Mouse (Mus musculus) mouse embryonic stem cell (cell line): ENCODE results near the gene Tatdn2.

Experiments used
- in situ Hi-C, 2 experiments: fragments of 300-500 bp; cut with MboI; formaldehyde crosslinking; loops; 1 replicate in 1 of 2; 3 replicates in 1 of 2; pipeline ENCODE4 v1.14.3; 2019 to 2020; ENCODE audit warnings: low sequenced_read_pairs in 2 of 2, low pct_unique_long_range_greater_than_20kb in 1 of 2, mixed read lengths in 1 of 2; ENCODE audit not compliant: unreplicated experiment in 1 of 2

The Tatdn2 gene

DNA sequence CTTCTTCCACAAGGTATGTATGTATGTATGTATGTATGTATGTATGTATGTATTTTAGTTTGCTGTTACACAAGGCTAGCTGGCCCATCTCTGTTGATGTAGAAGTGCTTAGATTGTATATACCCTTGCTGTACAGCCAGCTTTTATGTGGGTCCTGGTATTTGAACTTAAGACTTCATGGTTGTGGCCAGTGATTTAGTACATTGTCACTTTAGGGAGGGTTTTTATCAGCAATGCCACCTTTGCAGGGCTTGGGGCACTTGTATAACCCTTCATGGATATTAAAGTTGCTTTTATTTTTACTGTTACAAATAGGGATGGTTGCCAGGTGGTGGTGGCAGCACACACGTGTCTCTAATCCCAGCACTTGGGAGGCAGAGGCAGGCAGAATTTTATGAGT, 1.6 kb upstream of the Tatdn2 start:
- in situ Hi-C loops: no loop called here

DNA sequence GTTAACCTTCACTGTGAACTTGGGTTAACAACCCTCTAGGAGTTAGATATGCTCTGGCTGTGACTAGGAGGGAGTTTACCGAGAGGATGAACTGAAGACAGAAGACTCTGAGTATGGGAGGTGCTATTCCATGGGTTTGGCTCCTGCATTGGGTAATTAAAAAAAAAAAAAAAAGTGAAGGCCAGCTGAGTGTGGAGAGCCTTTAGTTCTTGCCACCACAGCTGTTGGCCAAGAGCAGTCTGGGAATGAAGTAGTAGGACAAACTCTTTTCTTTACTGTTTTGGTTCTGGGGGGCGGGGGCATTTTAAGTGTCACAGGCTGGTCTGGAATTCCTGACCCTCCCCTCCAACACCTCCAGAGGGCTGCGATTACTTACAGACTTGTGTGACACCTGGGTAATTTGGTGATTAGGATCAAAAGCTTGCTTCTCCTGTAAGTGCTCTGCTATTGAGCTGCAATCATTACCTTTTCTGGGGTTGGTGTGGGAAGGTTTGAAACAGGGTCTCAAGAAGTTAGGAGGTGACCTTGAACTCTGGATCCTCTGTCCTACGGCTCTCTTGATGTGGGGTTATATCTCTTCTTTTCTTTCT, 989 bp upstream of the Tatdn2 start:
- in situ Hi-C loops: no loop called here

DNA sequence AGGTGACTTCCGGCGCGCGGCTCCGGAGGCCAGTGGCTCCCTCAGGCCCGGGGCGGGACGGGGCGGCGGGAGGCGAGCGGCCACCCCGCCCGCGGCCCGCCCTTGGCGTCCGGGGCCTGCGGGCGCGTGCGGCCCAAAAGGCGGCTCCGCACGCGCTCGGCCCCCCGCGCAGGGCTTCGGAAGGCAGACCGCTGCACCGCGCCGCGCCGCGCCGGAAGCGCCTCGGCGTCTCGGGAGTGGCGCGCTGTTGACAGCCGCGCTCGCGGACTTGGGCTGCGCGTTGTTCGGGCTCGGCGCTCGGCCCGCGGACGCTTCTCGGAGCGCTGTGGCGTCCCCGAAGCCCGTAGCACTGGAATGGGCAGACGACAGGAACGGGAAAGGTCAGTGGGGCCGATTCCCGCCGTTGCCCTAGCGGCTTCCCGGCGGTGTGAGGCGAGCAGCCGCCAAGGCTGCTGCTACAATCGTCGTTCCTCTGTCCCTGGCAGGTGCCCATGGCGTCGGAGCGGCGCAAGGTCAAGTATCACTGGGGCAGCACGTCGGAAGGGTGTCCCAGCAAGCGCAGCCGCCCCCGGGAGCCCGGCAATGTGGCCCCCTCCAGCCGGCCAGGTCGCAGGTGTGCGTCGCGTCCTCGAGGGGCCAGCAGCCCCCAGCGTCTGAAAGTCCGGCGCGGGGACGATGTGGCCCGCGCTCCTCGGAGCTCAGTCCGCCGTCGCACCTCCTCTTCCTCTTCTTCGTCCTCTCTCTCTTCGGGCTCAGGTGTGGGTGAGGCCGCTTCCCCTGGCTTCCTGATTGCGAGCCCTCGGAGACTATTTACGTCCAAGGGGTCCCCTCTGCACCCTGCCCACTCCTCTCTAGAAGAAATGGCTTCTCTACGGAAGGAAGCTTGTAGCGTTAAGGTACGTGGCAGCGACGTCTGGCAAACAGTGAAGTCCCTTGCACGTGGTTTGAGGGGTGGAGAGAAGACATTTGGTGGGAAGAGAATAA, 664 bp downstream of the Tatdn2 start:
- in situ Hi-C loops: no loop called here

DNA sequence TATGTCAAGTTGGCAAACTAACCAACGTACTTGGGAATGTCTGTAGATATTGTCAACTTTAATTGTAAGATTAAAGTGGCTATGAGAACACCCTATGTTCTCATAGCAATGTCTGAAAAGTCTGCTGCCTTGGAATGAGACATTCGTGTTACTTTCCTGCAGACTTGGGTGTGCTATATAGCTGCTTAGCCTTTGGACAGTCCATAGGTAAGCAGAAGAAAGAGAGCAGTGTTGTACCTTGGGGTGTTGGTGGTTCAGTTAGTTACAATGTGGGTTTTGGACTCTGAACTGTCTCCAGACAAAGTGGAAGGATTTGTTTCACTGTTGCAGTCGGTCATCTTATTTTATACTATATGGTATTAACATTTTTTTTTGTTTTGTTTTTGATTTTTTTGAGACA, 15.9 kb downstream of the Tatdn2 start:
- in situ Hi-C loops: loop anchor here in 1 of 2 experiments (25.0 kb wide), 1 partner anchor 575 kb away; no protein-coding TSS in a partner anchor

DNA sequence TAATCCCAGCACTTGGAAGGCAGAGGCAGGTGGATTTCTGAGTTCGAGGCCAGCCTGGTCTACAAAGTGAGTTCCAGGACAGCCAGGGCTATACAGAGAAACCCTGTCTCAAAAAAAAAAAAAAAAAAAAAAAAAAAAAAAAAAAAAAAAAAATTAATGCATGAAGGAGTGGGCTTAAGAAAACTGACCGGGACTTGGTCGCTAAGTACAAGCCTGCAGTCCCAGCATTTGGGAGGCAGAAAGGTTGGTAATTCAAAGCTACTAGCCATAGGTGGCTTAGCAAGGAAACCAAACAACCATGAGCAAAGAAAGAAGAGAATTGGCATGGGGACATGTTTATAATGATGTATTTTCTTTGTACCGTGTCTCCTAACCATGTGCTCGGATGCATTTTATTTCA, 16.5 kb downstream of the Tatdn2 start:
- in situ Hi-C loops: loop anchor here in 1 of 2 experiments (25.0 kb wide), 1 partner anchor 576 kb away; no protein-coding TSS in a partner anchor

DNA sequence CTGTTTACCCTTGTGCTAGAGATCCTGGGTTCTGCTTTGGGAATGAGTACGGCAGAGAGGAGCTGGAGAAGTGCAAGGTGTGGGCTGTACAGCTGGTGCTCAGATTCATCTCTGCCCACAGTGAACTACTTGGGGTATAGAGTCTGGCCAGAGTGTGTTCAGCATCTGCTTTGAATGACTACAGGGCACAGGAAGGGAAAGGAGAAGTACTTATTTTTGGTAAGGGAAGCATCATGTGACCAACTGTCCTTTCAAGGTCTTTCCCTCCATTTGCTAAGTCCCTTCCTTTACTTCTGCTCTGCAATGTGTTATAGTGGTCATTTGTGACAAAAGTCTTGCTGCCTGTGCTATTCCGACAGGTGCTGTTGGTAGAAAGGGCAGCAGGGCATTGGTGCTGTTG, 17.4 kb downstream of the Tatdn2 start:
- in situ Hi-C loops: loop anchor here in 1 of 2 experiments (25.0 kb wide), 1 partner anchor 577 kb away; no protein-coding TSS in a partner anchor

DNA sequence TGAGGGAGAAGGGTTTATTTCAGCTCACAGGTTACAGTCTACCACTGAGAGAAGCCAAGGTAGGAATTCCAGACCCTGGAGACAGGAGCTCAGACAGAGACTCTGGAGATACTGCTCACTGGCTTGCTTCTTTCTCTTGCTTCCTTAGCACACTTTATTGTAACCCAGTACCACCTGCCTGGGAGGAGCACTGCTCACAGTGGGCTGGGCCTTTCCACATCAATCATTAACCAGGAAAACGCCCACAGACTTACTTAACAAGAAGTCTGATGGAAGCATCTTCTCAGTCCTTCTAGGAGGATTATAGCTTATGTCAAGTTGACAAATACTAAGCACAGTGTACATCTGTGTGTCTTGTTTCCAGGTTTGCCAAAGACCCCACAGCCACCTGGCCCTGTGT, 17.9 kb downstream of the Tatdn2 start:
- in situ Hi-C loops: loop anchor here in 1 of 2 experiments (25.0 kb wide), 1 partner anchor 577 kb away; no protein-coding TSS in a partner anchor

DNA sequence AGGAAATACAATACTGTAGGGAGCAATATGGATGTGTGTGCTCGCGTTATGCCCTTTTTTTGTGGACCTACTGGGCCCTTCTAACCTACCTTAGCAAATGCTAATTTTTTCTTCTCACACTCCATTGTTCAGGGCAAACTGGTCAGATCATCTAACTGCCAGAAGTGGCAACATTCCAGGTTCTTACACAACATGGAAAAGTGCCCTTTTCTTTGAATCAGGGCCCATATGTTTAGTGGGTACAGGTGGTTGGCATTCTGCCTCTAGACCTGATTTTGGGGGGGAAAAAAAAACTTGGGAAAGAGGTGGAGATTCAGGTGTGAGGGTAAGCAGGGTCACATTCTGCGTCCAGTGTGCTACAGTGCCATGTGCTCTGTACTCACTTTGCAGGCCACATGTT, 20.7 kb downstream of the Tatdn2 start:
- in situ Hi-C loops: loop anchor here in 1 of 2 experiments (25.0 kb wide), 1 partner anchor 580 kb away; no protein-coding TSS in a partner anchor

DNA sequence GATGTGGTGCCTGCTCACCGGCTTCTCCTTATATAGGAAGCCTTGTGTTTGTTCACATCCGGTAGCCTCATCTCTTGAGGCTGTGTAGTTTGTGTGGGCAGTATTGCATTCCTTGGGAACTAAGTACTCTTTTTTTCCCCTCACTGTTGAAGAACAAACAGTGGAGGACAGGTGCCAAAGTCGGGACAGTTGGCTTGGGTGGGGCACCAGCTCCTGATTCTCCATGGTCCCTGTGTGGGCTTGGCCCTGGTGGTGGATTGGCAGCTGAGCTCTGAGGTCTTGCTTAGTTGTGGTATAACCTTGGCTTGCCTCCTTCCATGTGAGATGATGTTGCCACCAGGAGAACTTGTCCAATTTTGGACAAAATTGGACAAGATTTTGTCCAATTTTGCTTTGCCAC, 23.0 kb downstream of the Tatdn2 start, which contains the start of gene Ghrl:
Ghrl (minus strand) TSS at position 3 of the 400 bp plus-strand sequence.
- in situ Hi-C loops: loop anchor here in 1 of 2 experiments (25.0 kb wide), 1 partner anchor 583 kb away; no protein-coding TSS in a partner anchor

DNA sequence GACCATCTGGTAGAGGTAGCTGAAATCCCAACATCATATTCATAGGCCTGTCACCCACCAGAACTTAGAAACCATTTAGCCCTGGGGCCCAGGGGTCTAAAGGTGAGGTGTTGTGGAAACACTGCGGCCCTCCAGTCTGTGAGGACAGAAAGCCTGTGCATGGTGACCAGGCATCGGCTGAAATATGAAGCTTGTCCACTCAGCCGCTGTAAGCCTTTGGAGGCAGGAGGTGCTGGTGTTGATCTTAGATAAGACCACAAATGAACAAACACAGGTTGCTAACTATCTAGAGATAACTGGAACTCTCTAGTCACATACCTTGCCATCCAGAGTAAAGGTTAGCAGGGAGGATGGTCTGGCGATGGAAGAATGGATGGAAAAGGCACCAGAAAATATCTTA, 24.2 kb downstream of the Tatdn2 start:
- in situ Hi-C loops: loop anchor here in 1 of 2 experiments (25.0 kb wide), 1 partner anchor 584 kb away; no protein-coding TSS in a partner anchor

DNA sequence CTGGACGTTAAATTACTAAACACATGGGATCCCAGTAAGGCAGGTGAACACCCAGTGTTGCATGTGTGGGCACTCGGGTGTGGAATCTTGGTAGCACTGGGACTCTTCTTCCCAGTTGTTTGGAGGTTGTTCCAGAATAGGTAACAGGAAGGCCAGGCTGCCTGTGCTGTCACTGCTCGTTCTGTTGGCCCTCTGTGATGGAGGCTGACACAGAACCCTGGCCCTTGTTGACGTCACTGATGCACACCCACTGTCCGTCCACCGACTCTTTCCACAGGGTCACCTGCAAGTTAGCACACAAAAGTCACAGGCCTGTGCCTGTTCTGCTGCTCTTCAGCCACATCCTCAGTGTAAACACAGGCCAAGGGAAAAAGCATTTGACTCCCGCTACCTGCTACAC, 31.3 kb downstream of the Tatdn2 start:
- in situ Hi-C loops: no loop called here

DNA sequence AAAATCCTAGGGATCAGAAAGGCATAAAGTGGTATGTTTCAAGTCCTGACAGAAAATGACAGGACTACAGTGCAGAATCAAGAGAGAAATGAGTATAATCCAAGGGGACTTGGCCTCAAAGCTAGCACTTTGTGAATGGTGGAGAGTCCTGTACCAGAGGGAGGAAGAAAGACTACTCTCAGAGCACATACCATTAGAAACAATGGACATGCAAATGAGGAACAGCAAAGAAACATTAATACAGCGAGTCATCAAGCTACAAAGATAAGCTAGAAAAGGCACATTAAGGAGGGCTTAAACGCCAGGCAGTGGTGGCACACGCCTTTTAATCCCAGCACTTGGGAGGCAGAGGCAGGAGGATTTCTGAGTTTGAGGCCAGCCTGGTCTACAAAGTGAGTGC, 34.4 kb downstream of the Tatdn2 start:
- in situ Hi-C loops: no loop called here

DNA sequence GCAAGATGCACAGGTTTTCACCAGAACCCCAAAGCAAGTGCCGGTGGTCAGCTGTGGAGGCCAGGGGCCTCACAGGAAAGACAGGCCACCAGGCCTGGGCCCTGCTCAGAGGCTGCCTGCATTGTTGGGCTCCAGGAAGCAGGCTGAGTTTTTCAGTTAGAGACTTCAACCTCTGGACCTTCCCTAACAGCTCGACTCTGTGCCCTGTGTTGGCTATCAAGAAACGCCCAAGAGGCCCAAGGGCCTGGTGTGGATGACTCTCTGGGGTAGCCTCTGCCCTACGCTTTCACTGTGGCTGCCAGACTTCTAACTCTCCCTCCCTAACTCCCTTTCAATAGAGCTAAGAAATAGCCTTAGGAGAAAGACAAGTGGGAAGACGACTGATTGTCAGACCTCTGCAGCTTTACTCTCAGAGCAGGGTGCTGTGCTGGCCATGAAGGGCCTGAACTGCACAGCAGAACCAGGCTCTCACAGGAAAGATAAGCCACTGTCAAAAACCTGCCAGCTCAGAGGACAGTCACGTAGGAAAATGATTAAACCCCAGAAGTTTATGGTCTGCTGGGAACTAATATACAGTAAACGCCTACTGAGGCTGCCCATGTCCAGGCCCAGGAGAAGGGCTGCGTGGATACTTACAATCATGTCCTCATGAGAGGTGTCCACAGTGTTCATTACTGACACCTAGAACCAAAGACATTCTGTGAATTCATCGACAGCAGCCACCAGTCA, 40.6 kb downstream of the Tatdn2 start:
- in situ Hi-C loops: no loop called here

DNA sequence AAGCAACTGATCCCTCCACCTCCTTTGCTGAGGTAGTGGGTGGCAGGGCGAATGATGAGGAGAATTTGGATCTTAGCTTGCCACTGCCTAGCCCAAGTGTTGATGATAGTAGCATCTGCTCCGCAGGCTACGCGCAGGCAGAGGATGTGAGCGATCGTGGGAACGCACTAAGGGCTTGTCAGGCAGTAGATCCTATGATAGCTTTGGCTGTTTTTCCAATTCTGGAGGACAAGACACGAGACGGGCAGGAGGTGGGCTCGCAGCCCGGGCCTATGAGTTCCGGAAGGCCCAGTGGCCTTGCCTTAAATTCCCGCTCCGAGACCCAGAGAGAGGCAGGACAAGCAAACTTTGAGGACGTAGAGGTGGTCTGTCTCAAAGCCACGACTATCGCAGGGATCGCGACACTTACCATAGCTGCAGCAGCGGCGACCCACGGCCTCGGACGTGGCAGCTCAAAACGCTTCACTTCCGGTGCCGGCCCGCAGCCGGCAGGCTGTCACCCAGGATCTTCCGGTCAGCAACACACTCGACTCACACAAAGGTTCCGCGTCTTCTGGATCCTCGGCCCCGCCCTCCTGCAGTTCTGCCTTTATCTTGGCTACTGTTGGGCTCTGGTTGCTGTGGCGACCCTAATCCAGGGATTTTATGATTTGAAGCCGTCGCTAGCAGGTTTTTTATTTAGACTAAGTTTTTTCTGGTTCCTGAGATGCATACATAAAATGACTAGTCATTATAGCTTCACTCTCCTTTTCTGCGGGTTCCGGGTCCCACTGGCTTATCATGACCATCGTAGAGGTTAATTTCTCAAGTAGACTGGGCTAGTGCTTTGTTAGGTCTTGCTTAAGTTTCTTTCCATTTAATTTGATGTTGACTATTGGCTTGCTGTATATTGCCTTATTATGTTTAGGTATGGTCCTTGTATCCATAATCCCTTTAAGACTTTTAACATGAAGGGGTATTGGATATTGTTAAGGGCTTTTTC, 43.7 kb downstream of the Tatdn2 start, which contains the start of gene Sec13:
Sec13 (minus strand) TSS at position 508 of the 982 bp plus-strand sequence.
- in situ Hi-C loops: no loop called here

DNA sequence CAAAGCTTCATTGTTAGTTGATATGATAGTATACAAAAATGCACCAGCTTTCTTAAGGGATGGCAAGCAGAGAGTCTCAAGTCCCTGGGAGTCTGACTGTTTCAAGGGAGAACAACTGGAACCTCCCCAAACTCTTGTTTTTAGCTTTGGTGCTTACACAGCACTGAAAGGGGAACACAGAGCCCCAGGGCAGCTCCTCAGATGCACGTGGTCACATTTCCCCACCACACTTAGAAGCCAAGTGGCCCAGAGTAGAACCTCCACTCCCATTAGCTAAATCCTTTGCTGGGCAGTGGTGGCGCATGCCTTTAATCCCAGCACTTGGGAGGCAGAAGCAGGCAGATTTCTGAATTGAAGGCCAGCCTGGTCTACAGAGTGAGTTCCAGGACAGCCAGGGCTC, 44.6 kb downstream of the Tatdn2 start:
- in situ Hi-C loops: no loop called here

DNA sequence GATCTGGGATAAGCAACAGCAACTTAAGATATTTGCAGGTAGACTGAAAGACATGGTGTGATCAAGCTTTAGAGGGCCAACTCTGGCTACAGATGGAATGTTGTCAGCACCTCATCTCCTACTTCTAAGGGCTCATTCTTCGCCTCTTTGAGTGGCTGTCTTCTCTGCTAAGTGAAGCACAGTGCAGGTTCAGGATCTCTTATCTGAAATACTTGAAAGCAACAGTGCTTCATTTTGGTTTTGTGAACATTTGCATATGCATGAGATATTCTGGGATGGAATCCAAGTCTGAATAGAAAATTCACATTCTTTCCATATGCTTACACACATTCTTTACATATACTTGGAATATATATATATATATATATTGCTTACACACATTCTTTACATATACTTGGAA, 45.5 kb downstream of the Tatdn2 start:
- in situ Hi-C loops: no loop called here

DNA sequence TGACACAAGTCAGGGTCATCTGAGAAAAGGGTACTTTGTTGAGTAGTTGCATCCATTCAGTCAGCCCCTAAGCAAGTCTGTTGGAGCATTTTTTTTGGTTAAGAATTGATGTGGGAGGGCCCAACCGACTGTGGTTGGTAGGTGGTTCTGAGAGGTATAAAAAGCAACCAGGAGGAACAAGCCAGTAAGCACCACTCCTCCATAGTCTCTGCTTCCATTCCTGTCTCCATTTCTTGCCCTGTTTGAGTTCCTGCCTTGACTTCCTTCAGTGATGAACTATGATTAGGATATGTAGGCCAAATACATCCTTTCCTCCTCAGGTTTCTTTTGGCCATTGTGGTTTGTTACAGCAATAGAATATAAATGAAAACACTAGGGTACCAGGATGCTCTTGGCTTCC, 46.3 kb downstream of the Tatdn2 start:
- in situ Hi-C loops: no loop called here
